Mouse (Mus musculus): ENCODE data around the gene Pramef12.

GRCm38 (mm10) chr4:144430723-144431122 is 22.5 kb upstream of the Pramef12 start:
- TF ChIP-seq TCF12 (IDR thresholded peaks at IDR 0.05; ENCODE audit: insufficient read depth, poor library complexity, severe bottlenecking) (no peak), POLR2A (IDR thresholded peaks at IDR 0.05; ENCODE audit: insufficient read length, low read depth) (no peak), USF1 (IDR thresholded peaks at IDR 0.05; ENCODE audit: low read depth) (no peak), CEBPB (IDR thresholded peaks at IDR 0.05; ENCODE audit: insufficient read depth, poor library complexity, severe bottlenecking) (no peak), TCF3 (IDR thresholded peaks at IDR 0.05; ENCODE audit: insufficient read length, low read depth) (no peak), MAX (IDR thresholded peaks at IDR 0.05; ENCODE audit: low read depth) (no peak), MYOG (IDR thresholded peaks at IDR 0.05; ENCODE audit: control insufficient read depth in 1 of 3, insufficient read depth in 1 of 3, insufficient read length in 2 of 3, low read depth in 2 of 3) (no peak), E2F4 (IDR thresholded peaks at IDR 0.05; ENCODE audit: insufficient read depth) (no peak)
